Mouse (Mus musculus): ENCODE data around the gene Scai. TPM values are rescaled to one million over a fixed set of nuclear protein-coding genes. Genes with fewer than 3 reads are reported as not detected.

Gene Scai
- polyA plus RNA-seq, 1 experiment from 2014 or later = 18.1 TPM

DNA sequence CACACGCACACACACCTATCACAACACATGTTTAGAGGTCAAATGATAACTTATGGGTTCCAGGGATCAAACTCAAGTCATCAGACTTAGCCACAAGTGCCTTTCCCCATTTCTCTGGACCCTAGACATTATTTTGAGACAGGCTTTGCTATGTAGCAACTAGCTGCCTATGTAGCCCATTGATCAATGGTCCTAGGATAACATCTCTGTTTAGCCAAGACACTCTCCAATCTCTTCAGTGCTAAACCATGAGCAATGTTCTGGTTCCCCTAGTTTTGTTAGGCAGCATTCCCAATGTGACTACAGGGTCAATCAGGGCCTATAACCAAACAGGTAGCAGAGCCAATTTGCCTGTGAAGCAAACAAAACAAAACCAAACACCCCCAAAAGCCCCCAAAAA is 142.0 kb downstream of the Scai start:
- H3K9ac ChIP-seq = no peak overlapping the region
- H3K9me3 ChIP-seq = no peaks in the 10 kb centered on the region
- ATAC-seq (ENCODE audit: low FRiP score) = no peak
- H3K36me3 ChIP-seq (replicated peaks) = peaks cover 66% of the 10 kb centered on the region
- H3K27ac ChIP-seq = no peak overlapping the region
- no peaks in the 10 kb centered on the region for H3K4me1 ChIP-seq
- H3K27me3 ChIP-seq = no peaks in the 10 kb centered on the region
- H3K4me2 ChIP-seq = no peak overlapping the region
- H3K4me3 ChIP-seq (replicated peaks) = no peak overlapping the region
- 90% methylated on average over 1 of the region's 1 CpGs for WGBS

- Histone ChIP-seq H3K27ac (no peak overlapping the region), H3K27me3 (no peaks in the 10 kb centered on the region), H3K9me3 (no peaks in the 10 kb centered on the region), H3K36me3 (replicated peaks) (peaks cover 64% of the 10 kb centered on the region), H3K9ac (no peak overlapping the region), H3K4me3 (replicated peaks) (no peak overlapping the region), H3K4me1 (no peaks in the 10 kb centered on the region), H3K4me2 (no peak overlapping the region)
- no peak for ATAC-seq (ENCODE audit: low FRiP score)
- 100% methylated on average over 1 of the region's 1 CpGs for WGBS
Observed at GRCm38 (mm10) chr2:39040215-39040614, 150.3 kb downstream of the Scai start.

GRCm38 (mm10) chr2:39031611-39032010 is 158.9 kb downstream of the Scai start:
- H3K27me3 ChIP-seq = no peaks in the 10 kb centered on the region
- H3K9ac ChIP-seq = no peak overlapping the region
- H3K9me3 ChIP-seq = no peaks in the 10 kb centered on the region
- H3K4me1 ChIP-seq = no peaks in the 10 kb centered on the region
- H3K4me2 ChIP-seq = no peak overlapping the region
- no peak overlapping the region for H3K27ac ChIP-seq
- no peak for ATAC-seq (ENCODE audit: low FRiP score)
- H3K36me3 ChIP-seq (replicated peaks) = peaks cover 82% of the 10 kb centered on the region
- H3K4me3 ChIP-seq (replicated peaks) = no peak overlapping the region
- WGBS = 85% methylated on average over 1 of the region's 1 CpGs

GRCm38 (mm10) chr2:39020004-39020403 is 170.5 kb downstream of the Scai start:
- Histone ChIP-seq H3K27ac (no peak overlapping the region), H3K4me1 (no peaks in the 10 kb centered on the region), H3K27me3 (no peaks in the 10 kb centered on the region), H3K4me3 (replicated peaks) (no peak overlapping the region), H3K9ac (no peak overlapping the region), H3K4me2 (no peak overlapping the region), H3K36me3 (replicated peaks) (peaks cover 88% of the 10 kb centered on the region), H3K9me3 (no peaks in the 10 kb centered on the region)
- ATAC-seq (ENCODE audit: low FRiP score) = no peak
- WGBS = 94% methylated on average over 1 of the region's 1 CpGs

- Histone ChIP-seq H3K27ac (no peak overlapping the region), H3K4me3 (replicated peaks) (no peak overlapping the region), H3K4me1 (0 out of 2 replicates have a peak, but pooled peaks cover 4% of the 10 kb centered on the region), H3K27me3 (no peaks in the 10 kb centered on the region), H3K9me3 (no peaks in the 10 kb centered on the region), H3K9ac (no peak overlapping the region), H3K36me3 (replicated peaks) (peaks cover 89% of the 10 kb centered on the region), H3K4me2 (no peak overlapping the region)
- ATAC-seq (ENCODE audit: low FRiP score) = no peak
- 84% methylated on average over 3 of the region's 3 CpGs for WGBS
Observed at GRCm38 (mm10) chr2:39016581-39016980, 174.0 kb downstream of the Scai start.

Other genes with a start within 250 kb of the Scai start
- 1.5 and 1.7 TPM in 2 replicates for gene Wdr38, start 193.3 kb downstream of the Scai start, polyA plus RNA-seq (2016; fragmentation: Nextera tagmentation; extraction: Ambion mirVana)
- 137 and 143 TPM in 2 replicates for gene Arpc5l, start 185.4 kb downstream of the Scai start, polyA plus RNA-seq (2016; fragmentation: Nextera tagmentation; extraction: Ambion mirVana)
- 970 and 1,048 TPM in 2 replicates for gene Rpl35, start 185.1 kb downstream of the Scai start, polyA plus RNA-seq (2016; fragmentation: Nextera tagmentation; extraction: Ambion mirVana)
- gene Golga1, start 125.2 kb downstream of the Scai start, polyA plus RNA-seq (2016; fragmentation: Nextera tagmentation; extraction: Ambion mirVana) = 37.9 and 40.8 TPM in 2 replicates
- 81.5 and 85.5 TPM in 2 replicates for gene Ppp6c, start 35.7 kb upstream of the Scai start, polyA plus RNA-seq (2016; fragmentation: Nextera tagmentation; extraction: Ambion mirVana)

Measured in forebrain, embryonic 12.5 days (tissue).